Mouse (Mus musculus): ENCODE measurements around the gene Phf3.

GRCm38 (mm10) chr1:30805688-30806285, 67.9 kb downstream of the Phf3 start:
- no peak for TF ChIP-seq CTCF (IDR thresholded peaks at IDR 0.05; ENCODE audit: insufficient read depth, low read depth, low read length)
- TF ChIP-seq POLR2A (IDR thresholded peaks at IDR 0.05; ENCODE audit: insufficient read depth, low read depth, low read length): no peak
